Mouse (Mus musculus): ENCODE results near the gene Vangl1. TPM values are rescaled to one million over a fixed set of nuclear protein-coding genes. Genes with fewer than 3 reads are reported as not detected.

Vangl1 gene
- total RNA-seq, 4 experiments from 2014 or later = 25.7 to 40.5 (median 29.8) TPM

- DNase-seq = no peak
Measured at GRCm38 (mm10) chr3:102198446-102198845, 6.0 kb downstream of the Vangl1 start.

GRCm38 (mm10) chr3:102197746-102198145, 6.7 kb downstream of the Vangl1 start:
- no peak for DNase-seq

GRCm38 (mm10) chr3:102197152-102197551, 7.3 kb downstream of the Vangl1 start:
- DNase-seq = no peak

DNA sequence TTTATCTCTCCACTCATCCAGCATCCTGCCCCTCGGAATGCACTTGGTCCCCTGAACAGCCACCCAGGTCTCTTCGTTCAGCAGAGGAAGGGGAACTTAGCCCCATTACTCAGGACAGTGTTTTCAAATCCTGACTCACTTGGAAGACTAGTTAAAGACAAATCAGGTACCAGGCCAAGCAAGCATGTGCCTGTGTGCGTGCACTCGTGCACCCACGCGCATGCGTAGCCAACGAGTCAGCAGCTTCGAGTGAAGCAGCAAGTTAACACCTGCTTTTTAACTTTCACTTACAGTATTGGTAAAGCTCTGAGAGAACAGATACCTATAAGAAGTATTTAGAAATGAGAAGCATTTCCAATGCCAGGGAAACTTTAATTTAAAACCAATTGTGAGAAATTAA, 8.3 kb downstream of the Vangl1 start:
- no peak for DNase-seq

DNA sequence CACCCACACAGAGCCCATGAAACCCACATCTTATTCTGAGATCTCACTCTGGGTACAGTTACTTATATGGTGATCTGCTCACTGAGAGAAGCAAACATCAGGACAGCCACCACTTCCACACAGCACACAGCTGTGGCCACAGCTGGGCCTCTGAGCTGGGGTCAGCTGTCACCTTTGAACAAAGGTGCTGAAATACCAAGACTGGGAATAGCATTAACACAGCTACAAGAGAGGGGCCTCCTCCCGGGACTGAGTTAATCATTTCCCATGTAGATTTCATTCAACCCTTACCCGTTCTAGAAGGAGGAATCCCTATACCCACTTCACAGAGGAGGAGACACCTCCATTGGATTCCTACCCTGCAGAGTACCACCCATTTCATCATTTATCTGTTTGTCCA, 8.7 kb downstream of the Vangl1 start:
- DNase-seq = no peak

GRCm38 (mm10) chr3:102194291-102195051, 10.0 kb downstream of the Vangl1 start:
- no peak for DNase-seq

DNA sequence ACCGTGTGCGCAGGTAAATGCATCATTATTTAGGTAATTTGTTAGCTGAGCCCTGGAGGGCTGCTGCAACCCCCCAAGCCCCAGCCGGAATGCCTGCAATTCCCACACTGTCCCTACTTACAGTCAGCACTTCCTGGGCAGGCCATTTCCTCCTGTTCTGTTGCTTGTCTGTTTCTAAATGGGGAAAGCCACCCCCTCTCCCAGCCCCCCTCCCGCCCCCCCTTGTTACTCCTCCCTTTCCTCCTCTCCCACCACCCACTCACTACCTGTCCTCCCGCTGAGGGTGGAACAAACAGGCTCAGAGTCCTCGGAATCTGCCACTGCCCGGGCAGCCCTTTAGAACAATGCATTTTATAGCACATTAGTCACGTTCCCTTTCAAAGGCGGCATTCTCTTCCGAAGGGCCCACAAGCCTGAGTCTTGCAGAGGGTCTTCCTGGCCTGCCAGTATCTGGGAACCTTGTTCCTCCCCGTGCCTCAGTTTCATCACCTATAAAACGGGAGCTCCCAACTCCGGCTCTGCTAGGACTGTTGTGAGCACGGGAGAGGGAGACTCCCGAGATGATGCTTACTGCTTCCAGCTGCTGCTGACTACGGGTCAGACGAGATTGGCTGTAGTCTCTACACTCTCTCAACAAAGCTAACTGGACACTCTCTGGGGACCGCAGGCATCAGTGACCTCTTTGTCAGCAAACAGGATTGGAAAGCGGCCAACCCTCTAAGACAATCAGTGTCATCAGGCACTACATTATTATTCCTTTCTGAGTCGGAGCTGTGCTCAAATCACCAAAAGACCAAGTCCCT, 10.8 kb downstream of the Vangl1 start:
- DNase-seq = no peak

GRCm38 (mm10) chr3:102192621-102193020, 11.9 kb downstream of the Vangl1 start:
- no peak for DNase-seq

DNA sequence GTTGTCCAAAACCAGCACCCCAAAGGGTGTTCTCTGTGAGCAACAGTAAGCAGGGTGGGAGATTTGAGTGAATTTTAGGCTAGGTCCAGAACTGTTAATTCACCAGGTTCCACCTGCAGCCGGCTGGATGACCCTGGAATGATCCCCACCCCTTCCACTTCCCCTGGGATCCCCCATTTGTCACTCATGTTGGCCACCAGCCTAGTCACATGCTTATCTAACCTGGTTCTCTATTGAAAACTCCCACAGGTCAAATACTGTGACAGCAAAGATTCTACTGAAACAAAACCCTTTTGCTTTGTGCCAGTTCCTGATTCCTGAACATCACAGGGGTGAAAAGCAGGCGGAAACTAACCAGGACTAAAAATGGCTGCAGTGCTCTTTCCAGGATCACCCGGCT, 12.9 kb downstream of the Vangl1 start:
- no peak for DNase-seq

- DNase-seq = no peak
Measured at GRCm38 (mm10) chr3:102190642-102191041, 13.9 kb downstream of the Vangl1 start.

GRCm38 (mm10) chr3:102190015-102190414, 14.5 kb downstream of the Vangl1 start:
- no peak for DNase-seq

GRCm38 (mm10) chr3:102188972-102189371, 15.5 kb downstream of the Vangl1 start:
- DNase-seq = no peak

- DNase-seq = no peak
Measured at GRCm38 (mm10) chr3:102187401-102187800, 17.1 kb downstream of the Vangl1 start.

GRCm38 (mm10) chr3:102184721-102185120, 19.8 kb downstream of the Vangl1 start:
- no peak for DNase-seq

DNA sequence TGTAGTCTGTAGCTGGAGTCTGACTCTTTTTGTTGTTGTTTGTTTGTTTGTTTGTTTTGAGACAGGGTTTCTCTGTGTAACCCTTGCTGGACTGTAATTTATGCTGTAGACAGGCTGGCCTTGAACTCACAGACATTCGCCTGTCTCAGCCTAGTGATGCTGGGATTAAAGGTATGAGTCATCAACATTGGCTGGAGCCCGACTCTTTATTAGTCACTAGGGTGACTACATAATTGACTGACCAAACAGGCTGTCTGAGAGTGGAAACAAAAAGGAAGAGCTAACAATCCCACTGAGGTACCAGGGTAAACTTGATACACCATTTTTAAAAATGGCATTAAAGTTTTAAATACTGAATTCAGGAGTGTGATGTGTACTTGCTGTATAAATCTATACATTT, 21.9 kb downstream of the Vangl1 start:
- no peak for DNase-seq

DNA sequence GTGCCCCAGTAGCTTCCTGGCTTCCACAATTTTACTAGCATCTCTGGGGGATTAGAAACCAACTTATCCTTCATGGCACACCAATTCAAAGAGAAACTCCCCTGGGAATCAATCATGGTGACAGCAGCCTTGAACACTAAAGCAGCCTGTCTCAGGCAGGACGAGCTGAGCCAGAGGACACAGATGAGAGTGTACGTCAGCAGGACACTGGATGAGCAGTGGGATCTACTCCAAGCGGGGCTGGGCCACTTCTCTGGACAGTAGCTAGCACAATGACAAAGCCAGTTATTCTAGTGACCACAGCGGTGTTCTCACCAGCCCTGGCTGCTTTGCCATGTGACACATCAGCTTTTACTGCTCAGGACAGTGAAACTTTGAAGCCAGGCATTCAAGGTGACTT, 23.3 kb downstream of the Vangl1 start:
- peak; percentile 85 for DNase-seq

- peak; percentile 76 for DNase-seq
Measured at GRCm38 (mm10) chr3:102180746-102181145, 23.7 kb downstream of the Vangl1 start.

DNA sequence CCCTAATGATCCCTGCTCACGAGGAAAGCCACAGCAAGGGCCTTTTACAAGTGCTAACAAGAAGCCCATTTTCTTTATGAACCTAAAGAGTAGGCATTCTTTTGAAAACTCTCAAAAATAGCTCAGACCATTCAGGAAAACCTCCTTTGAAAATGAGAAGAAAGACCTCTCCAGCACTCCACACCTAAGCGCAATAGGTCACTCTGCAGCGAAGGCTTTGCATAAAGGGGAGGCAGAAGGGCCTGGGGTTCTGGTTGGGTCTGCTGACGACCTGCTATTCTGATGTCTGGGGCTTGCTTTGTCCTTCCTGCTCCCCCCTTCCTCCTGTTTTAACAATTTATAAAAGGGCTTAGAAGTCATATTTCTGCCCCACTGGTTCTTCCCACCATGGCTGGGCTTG, 24.6 kb downstream of the Vangl1 start:
- no peak for DNase-seq

GRCm38 (mm10) chr3:102177837-102178615, 26.5 kb downstream of the Vangl1 start:
- DNase-seq = no peak

DNA sequence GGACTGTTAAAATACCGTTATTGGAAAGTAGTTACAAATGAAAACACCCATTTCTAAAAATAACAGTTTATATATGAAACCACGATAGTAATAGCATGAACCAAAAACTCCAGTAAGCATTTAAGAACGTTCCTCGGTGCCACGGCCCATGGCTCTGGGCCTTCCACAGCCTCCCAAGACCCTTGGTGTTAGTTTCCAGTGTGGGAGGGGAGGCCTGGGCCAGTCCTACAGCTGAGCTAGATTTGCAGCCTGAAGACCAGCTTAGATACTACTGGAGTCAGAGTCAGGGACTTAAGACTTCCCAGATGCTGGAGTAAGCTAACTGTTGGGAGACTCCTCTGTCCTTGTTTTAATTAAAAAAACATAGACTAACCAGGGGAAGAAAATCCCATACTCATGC, 28.4 kb downstream of the Vangl1 start:
- no peak for DNase-seq

- DNase-seq = no peak
Measured at GRCm38 (mm10) chr3:102175701-102176100, 28.8 kb downstream of the Vangl1 start.

GRCm38 (mm10) chr3:102174118-102174865, 30.2 kb downstream of the Vangl1 start:
- DNase-seq = no peak
